11 mouse cellular contexts compared by ENCODE assay signal in the genomic region with DNA sequence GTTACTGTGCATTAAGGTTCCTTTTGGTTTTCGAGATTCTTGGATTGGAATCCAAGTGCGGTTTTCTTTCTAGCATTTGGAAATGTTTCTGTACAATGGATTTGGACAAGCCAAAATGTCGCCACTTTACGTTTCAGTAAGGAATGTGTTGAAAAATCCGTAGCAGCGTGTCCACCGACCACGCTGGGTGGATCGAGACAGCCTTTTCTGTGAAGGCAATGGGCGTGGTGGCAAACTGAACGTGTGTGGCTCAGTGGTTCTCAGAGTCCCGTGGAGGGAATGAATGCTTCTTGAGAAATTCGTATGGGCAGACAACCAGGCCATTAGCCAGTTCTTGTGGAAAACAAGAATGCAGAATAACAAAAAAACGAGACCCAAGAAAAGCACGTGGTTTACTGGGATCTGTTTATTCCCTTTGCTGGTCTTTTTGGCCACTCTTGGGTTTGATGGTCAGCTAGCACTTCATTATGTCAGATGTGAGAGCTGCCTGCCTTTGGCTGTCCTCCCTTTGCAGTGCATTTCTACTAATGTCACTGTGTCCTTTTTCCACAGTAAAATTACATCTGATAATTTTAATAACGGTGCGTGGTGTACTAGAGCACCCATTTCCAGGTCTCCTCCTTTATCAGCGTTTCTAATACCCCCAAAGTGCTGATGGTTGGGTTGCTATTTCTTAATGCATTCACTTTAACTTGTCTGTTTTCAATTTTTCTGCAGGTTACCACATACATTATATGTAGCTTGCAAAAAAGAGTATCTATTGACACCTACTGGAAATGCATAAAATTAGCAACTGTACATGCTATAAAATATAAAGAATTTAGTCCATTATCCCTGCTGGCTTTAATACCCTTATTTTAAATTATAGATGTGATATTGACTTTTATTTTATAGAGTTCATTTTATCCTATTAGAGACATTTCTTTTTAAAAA. TPM values are rescaled to one million over a fixed set of nuclear protein-coding genes. Genes with fewer than 3 reads are reported as not detected.
DNase-seq lines count a peak whose midpoint lies in the region; ATAC-seq and TF ChIP-seq lines count a peak whose summit lies in the region.
"Had no signal": no experiment of that assay in that cellular context is flagged by ENCODE, and none has a peak within 500 bp of the region (broad histone marks: within the 10 kb centered on the region; RNA-seq: fewer than 3 reads in every experiment).

No protein-coding gene starts in this region.

- H3K4me1 ChIP-seq in forebrain, embryonic 16.5 days (replicated peaks; ENCODE audit: control insufficient read depth, insufficient read depth, low read length) = peaks cover 7% of the 10 kb centered on the region

- H3K36me3 ChIP-seq in forebrain, embryonic 16.5 days (ENCODE audit: control insufficient read depth, insufficient read depth) = no peaks in the 10 kb centered on the region
- H3K36me3 ChIP-seq: lung, embryonic 15.5 days had no signal

- peak overlapping the region; percentile 57 for H3K4me3 ChIP-seq in left cerebral cortex, adult 2 months
- H3K4me3 ChIP-seq in forebrain, embryonic 16.5 days (replicated peaks; ENCODE audit: low read length) = no peak overlapping the region

- no peaks in the 10 kb centered on the region for H3K27me3 ChIP-seq in Patski
- H3K27me3 ChIP-seq in forebrain, embryonic 16.5 days (replicated peaks; ENCODE audit: control insufficient read depth, insufficient read depth, low read length) = no peaks in the 10 kb centered on the region
- H3K27me3 ChIP-seq: lung, embryonic 15.5 days had no signal

- in situ Hi-C loops in Patski (cut with MboI; ENCODE audit: low pct_unique_long_range_greater_than_20kb) = no loop called here

- H3K4me2 ChIP-seq in forebrain, embryonic 16.5 days (ENCODE audit: low read length) = no peak overlapping the region

- no peak overlapping the region for H3K9ac ChIP-seq in forebrain, embryonic 16.5 days (replicated peaks; ENCODE audit: low read depth, low read length)

- intact Hi-C loops in left cerebral cortex, adult 2 months (cut with DNase I) = loop anchor here (2.0 to 10.0 kb wide), 2 partner anchors 120 to 196 kb away; a partner anchor contains a TSS
- intact Hi-C loops in left cerebral cortex, postnatal 4 days (cut with DNase I) = no loop called here

- no peak overlapping the region for H3K27ac ChIP-seq in left cerebral cortex, adult 2 months
- no peak overlapping the region for H3K27ac ChIP-seq in forebrain, embryonic 16.5 days (ENCODE audit: low read length)

- ATAC-seq in Patski = no peak
- ATAC-seq in forebrain, embryonic 16.5 days = no peak

- no peak for DNase-seq in left cerebral cortex, adult 2 months (ENCODE audit: extremely low spot score in 1 of 2, low spot score in 2 of 2)
- no peak for DNase-seq in left cerebral cortex, postnatal 4 days
- DNase-seq in Patski (ENCODE audit: low read depth, low spot score) = no peak
- peak; percentile 20 to 21 for DNase-seq in cerebellum, postnatal 25 days
- peak; percentile 15 to 33 for DNase-seq in lung, postnatal 4 days
- DNase-seq in layer of hippocampus, postnatal 10 days (ENCODE audit: low spot score in 2 of 2) = no peak
- DNase-seq: adrenal gland, postnatal 36 days; spleen, adult 18-20 months had no signal

- POLR2A ChIA-PET in Patski (lab: Charles Lee) = interaction anchor here (0.6 kb wide), 1 partner anchor 52 kb away, joined by 3 read pairs; no protein-coding TSS in a partner anchor

- no peaks in the 10 kb centered on the region for H3K9me3 ChIP-seq in forebrain, embryonic 16.5 days (ENCODE audit: control insufficient read depth, low read length)
- H3K9me3 ChIP-seq: lung, embryonic 15.5 days had no signal

- CTCF ChIA-PET in Patski (lab: Charles Lee) = interaction anchor here (0.9 to 3.5 kb wide), 4 partner anchors 18 to 38 kb away, joined by 3 to 13 read pairs (median 4); no protein-coding TSS in a partner anchor

- TF ChIP-seq CTCF in left cerebral cortex, adult 2 months (IDR thresholded peaks at IDR 0.05) = peak; percentile 16
- peak; percentile 8 for TF ChIP-seq CTCF in Patski (IDR thresholded peaks at IDR 0.05)

- 72% methylated on average over 18 of the region's 18 CpGs for WGBS in forebrain, embryonic 16.5 days

RNA-seq across cellular contexts. Expression of a gene that starts 1.6 kb away (rescaled TPM):
- total RNA-seq in left cerebral cortex, adult 2 months (2021) = 10 to 100 TPM; 31.1 to 33.5 TPM
- 10 to 100 TPM; 20.5 to 24.2 TPM for total RNA-seq in left cerebral cortex, postnatal 4 days (2021)
- 3.2 TPM for polyA plus RNA-seq in Patski (2021)
- total RNA-seq in layer of hippocampus, postnatal 10 days (2021) = 10 to 100 TPM; 21.5 to 25.4 TPM
- polyA plus RNA-seq in forebrain, embryonic 16.5 days (2015; fragmentation: Nextera tagmentation; extraction: Ambion mirVana) = 0.40 and 0.52 TPM in 2 replicates
- polyA plus RNA-seq: erythroblast, embryonic 14.5 days had no signal

Comparison
In these comparisons a context has a peak if more than half of its experiments do, and no peak if none do; other contexts are left out.
1. DNase-seq: peak in cerebellum, postnatal 25 days (2 of 2) and lung, postnatal 4 days (2 of 2); none in left cerebral cortex, adult 2 months (0 of 2), left cerebral cortex, postnatal 4 days (single experiment), Patski (single experiment) and layer of hippocampus, postnatal 10 days (0 of 2).